Mouse (Mus musculus) small intestine, adult 2 months (tissue): ENCODE measurements around the gene Adcy4. TPM values are rescaled to one million over a fixed set of nuclear protein-coding genes. Genes with fewer than 3 reads are reported as not detected.

ENCODE experiments used
- H3K27ac ChIP-seq: fragments of 200-500 bp; 2 replicates; pipeline ENCODE4 v1.5.1; 2012; ENCODE audit warnings: low read depth, low read length, control low read depth, inconsistent platforms; ENCODE audit not compliant: insufficient read depth
- H3K27me3 ChIP-seq: fragments of 200-500 bp; 2 replicates; pipeline ENCODE4 v1.6.1; 2012; ENCODE audit warnings: mild to moderate bottlenecking, moderate library complexity, low read length, inconsistent platforms; ENCODE audit not compliant: control insufficient read depth, insufficient read depth
- H3K36me3 ChIP-seq: fragments of 200-500 bp; 2 replicates; pipeline ENCODE4 v1.6.1; 2012; ENCODE audit warnings: mild to moderate bottlenecking, low read length, control low read depth, inconsistent platforms; ENCODE audit not compliant: control insufficient read depth, insufficient read depth
- H3K4me1 ChIP-seq: fragments of 200-500 bp; 2 replicates; pipeline ENCODE4 v1.6.1; 2012; ENCODE audit warnings: low read length, inconsistent platforms, mixed read lengths; ENCODE audit not compliant: control insufficient read depth, insufficient read depth, insufficient read length
- H3K4me3 ChIP-seq: fragments of 200-500 bp; 2 replicates; pipeline ENCODE4 v1.5.1; 2012; ENCODE audit warnings: low read depth, mild to moderate bottlenecking, control low read depth, inconsistent platforms, low read length, moderate library complexity
- CTCF ChIP-seq: fragments of 200-500 bp; IDR thresholded peaks from 2 replicates; pipeline ENCODE4 v1.5.1; 2012; ENCODE audit warnings: low read depth, mild to moderate bottlenecking, control low read depth, inconsistent platforms, low read length, moderate library complexity, mixed read lengths; ENCODE audit not compliant: insufficient replicate concordance, insufficient read length; ENCODE audit errors: extremely low read depth
- POLR2A ChIP-seq: fragments of 200-500 bp; IDR thresholded peaks from 2 replicates; pipeline ENCODE4 v1.6.1; 2012; ENCODE audit warnings: low read depth, mild to moderate bottlenecking, control low read depth, inconsistent platforms, low read length, moderate library complexity
- WGBS: fragments of 180-500 bp; shearing (Covaris S2); methylation state at CpG from one replicate; pipeline ENCODE4 v1.1.7; 2018; 5-methylcytosine and 5-hydroxymethylcytosine counted together
- polyA plus RNA-seq: library from polyadenylated mRNA; depleted of rRNA; stranded (reverse); fragments of >200 nt; gene quantifications from 2 replicates; pipeline ENCODE4 v1.2.3, GENCODE M21; 2012

Adcy4 gene
- polyA plus RNA-seq, 1 experiment = 6.1 TPM

DNA sequence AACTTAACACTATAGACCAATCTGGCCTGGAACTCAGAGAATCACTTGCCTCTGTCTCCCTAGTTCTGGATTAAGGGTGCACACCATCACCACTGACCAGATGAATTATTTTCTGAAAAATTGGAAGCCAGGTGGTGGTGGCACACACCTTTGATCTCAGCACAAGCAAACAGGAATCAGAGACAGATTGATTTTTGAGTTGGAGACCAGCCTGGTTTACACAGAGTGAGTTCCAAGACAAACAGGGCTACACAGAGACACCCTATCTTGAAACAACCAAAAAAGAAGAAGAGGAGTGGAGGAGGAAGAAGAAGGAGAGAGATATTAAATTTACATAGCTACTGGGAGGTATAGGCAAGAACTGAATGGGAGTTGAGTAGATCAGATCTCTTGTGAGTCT, 57.6 kb downstream of the Adcy4 start:
- Histone ChIP-seq H3K36me3 (no peaks in the 10 kb centered on the region), H3K4me1 (peaks cover 12% of the 10 kb centered on the region; the same call in 1 of the 2 replicates), H3K27ac (no peak overlapping the region), H3K27me3 (no peaks in the 10 kb centered on the region), H3K4me3 (no peak overlapping the region)
- no peak for TF ChIP-seq CTCF
- TF ChIP-seq POLR2A = no peak

DNA sequence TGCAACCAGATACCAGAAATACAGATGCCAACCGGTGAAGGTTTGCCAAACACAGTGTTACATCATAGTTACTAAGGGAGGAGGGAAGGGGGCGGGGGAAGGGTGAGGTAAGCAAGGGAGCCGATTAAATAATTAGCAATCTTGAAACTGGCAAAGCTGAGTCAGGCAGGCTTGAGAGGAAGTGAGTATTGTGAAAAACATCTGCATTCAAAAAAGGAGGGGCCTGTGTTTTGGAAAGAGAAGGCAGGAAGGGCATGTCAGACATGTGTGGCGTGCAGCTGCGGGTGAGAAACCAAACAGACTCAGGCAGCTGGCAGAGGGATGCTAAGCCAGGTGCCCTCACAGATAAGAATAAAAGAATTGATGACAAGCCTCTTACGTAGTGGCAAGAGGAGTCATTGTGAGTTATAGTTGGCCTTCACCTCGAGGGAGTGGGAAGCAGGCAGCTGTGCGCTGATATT, 59.5 kb downstream of the Adcy4 start:
- TF ChIP-seq CTCF (no peak), POLR2A (no peak)
- H3K27me3 ChIP-seq = no peaks in the 10 kb centered on the region
- H3K27ac ChIP-seq = peak overlapping the region; percentile 44
- H3K4me1 ChIP-seq = peaks cover 12% of the 10 kb centered on the region; the same call in 1 of the 2 replicates
- no peak overlapping the region for H3K4me3 ChIP-seq
- peaks cover 3% of the 10 kb centered on the region; the same call in 1 of the 2 replicates for H3K36me3 ChIP-seq
- WGBS = 11% methylated on average over 8 of the region's 8 CpGs

DNA sequence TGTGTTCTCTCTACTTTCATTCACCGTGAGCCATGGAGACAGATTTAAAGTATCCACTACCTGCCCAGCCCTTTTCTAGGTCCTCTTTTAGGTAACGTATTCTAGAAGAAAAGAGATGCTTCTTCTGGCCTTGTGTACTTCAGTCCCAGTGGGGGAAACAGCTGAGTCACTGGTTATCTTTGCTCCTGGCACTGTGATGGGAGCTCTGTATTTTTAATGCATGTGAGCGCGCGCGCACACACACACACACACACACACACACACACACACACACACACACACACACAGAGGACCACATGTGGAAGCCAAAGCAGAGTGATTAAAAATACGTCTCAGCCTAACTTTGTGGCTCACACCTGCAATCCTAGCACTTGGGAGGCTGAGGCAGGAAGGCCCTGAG, 60.5 kb downstream of the Adcy4 start:
- Histone ChIP-seq H3K4me3 (no peak overlapping the region), H3K36me3 (peaks cover 11% of the 10 kb centered on the region; the same call in 1 of the 2 replicates), H3K4me1 (peaks cover 12% of the 10 kb centered on the region; the same call in 1 of the 2 replicates), H3K27me3 (no peaks in the 10 kb centered on the region), H3K27ac (no peak overlapping the region)
- TF ChIP-seq POLR2A = no peak
- TF ChIP-seq CTCF = no peak
- 94% methylated on average over 7 of the region's 7 CpGs for WGBS

GRCm38 (mm10) chr14:55722438-55722945, 61.4 kb downstream of the Adcy4 start:
- H3K36me3 ChIP-seq = peaks cover 15% of the 10 kb centered on the region
- H3K27ac ChIP-seq = no peak overlapping the region
- H3K27me3 ChIP-seq = no peaks in the 10 kb centered on the region
- TF ChIP-seq POLR2A (no peak), CTCF (no peak)
- WGBS = 52% methylated on average over 8 of the region's 8 CpGs
- H3K4me3 ChIP-seq = no peak overlapping the region
- peaks cover 9% of the 10 kb centered on the region; the same call in 1 of the 2 replicates for H3K4me1 ChIP-seq

DNA sequence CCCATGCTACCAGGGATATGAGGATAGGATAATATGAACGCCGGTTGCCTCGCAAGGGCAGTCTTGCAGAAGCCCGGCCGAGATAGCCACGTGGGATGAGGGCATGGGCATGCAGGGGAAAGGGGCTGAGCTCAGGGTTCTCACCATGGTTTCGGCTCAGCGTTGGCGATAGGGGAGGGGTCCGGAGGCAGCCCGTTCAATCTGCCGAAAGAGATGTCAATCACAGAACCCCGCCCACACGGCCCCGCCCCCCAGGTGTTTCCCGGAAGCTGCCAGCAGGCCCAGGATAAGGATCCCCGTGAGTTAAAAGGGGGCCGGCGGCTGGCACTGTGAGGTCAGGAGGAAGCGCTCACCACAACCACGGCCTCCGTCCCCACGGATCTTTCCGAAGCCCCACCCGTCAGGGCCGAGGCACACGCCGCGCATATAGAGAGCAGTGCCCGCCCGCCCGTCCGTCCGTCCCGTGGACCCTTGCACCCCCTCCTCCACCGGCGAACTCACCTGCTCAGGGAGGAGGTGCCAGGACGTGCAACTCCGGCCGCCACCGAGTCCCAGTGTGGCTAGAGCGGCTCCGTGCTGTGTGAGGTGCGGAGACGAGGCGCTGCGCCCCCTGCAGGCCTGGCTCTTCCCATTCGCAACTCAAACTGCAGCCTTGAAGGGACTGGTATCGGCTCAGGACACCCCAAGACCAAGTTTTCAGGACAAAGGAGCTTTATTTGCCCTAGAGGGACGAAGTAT, 62.0 kb downstream of the Adcy4 start, which contains the start of gene Rabggta:
Rabggta (minus strand) TSS at position 564 of the 738 bp plus-strand sequence.
- Histone ChIP-seq H3K4me1 (peaks cover 9% of the 10 kb centered on the region; the same call in 1 of the 2 replicates), H3K4me3 (peak within 1 kb of the TSS; percentile 95), H3K27ac (peak within 1 kb of the TSS; percentile 64), H3K27me3 (no peaks in the 10 kb centered on the region), H3K36me3 (peaks cover 21% of the 10 kb centered on the region)
- TF ChIP-seq CTCF (peak; percentile 88), POLR2A (peak; percentile 61)
- under 1% methylated on average over 50 of the region's 50 CpGs for WGBS

- H3K27ac ChIP-seq = no peak overlapping the region
These were observed 62.8 kb downstream of the Adcy4 start for GRCm38 (mm10) chr14:55721076-55721475.

GRCm38 (mm10) chr14:55720666-55721065, 63.2 kb downstream of the Adcy4 start:
- TF ChIP-seq CTCF (no peak), POLR2A (no peak)
- 96% methylated on average over 12 of the region's 12 CpGs for WGBS
- Histone ChIP-seq H3K36me3 (peaks cover 26% of the 10 kb centered on the region), H3K4me3 (no peak overlapping the region), H3K27ac (no peak overlapping the region), H3K4me1 (peaks cover 8% of the 10 kb centered on the region; the same call in 1 of the 2 replicates), H3K27me3 (no peaks in the 10 kb centered on the region)

More at GRCm38 (mm10) chr14:55721076-55721475, 62.8 kb downstream of the Adcy4 start:
- no peaks in the 10 kb centered on the region for H3K27me3 ChIP-seq
- peaks cover 8% of the 10 kb centered on the region; the same call in 1 of the 2 replicates for H3K4me1 ChIP-seq
- TF ChIP-seq POLR2A (no peak), CTCF (no peak)
- H3K36me3 ChIP-seq = peaks cover 26% of the 10 kb centered on the region
- WGBS = 88% methylated on average over 6 of the region's 6 CpGs
- no peak overlapping the region for H3K4me3 ChIP-seq
